Mouse (Mus musculus): Measurements from ENCODE around the gene Tbc1d22a.
"Not testable (repeated sequence)": the region's sequence is repeated elsewhere in the genome, so short reads cannot be mapped to it uniquely, and the experiment has no call there.

Tbc1d22a gene

GRCm38 (mm10) chr15:86202640-86203039 lies 11.6 kb upstream of the Tbc1d22a start:
- peak in 1 of 2 experiments; percentile 33 for DNase-seq (ENCODE audit: low spot score in 2 of 2)

GRCm38 (mm10) chr15:86203292-86203793 lies 10.9 kb upstream of the Tbc1d22a start:
- no peak for DNase-seq (ENCODE audit: low spot score in 2 of 2)

- peak; percentile 80 to 81 for DNase-seq (ENCODE audit: low spot score in 2 of 2)
Measured at GRCm38 (mm10) chr15:86203942-86204561, 10.2 kb upstream of the Tbc1d22a start.

GRCm38 (mm10) chr15:86205300-86205699 lies 9.0 kb upstream of the Tbc1d22a start:
- DNase-seq (ENCODE audit: low spot score in 2 of 2), result peak; percentile 78 to 86

- no peak for DNase-seq (ENCODE audit: low spot score in 2 of 2)
Measured at GRCm38 (mm10) chr15:86206385-86206784, 7.9 kb upstream of the Tbc1d22a start.

- DNase-seq (ENCODE audit: low spot score in 2 of 2), result not testable (repeated sequence)
Measured at GRCm38 (mm10) chr15:86212193-86212592, 2.1 kb upstream of the Tbc1d22a start.

- no peak for DNase-seq (ENCODE audit: low spot score in 2 of 2)
Measured at GRCm38 (mm10) chr15:86214549-86215201, 416 bp downstream of the Tbc1d22a start.

GRCm38 (mm10) chr15:86216641-86217040 lies 2.4 kb downstream of the Tbc1d22a start:
- not testable (repeated sequence) for DNase-seq (ENCODE audit: low spot score in 2 of 2)

- no peak for DNase-seq (ENCODE audit: low spot score in 2 of 2)
Measured at GRCm38 (mm10) chr15:86219534-86220228, 5.4 kb downstream of the Tbc1d22a start.

GRCm38 (mm10) chr15:86220229-86220630 lies 6.0 kb downstream of the Tbc1d22a start:
- DNase-seq (ENCODE audit: low spot score in 2 of 2), result no peak

GRCm38 (mm10) chr15:86220715-86221114 lies 6.5 kb downstream of the Tbc1d22a start:
- no peak for DNase-seq (ENCODE audit: low spot score in 2 of 2)

- DNase-seq (ENCODE audit: low spot score in 2 of 2), result no peak
Measured at GRCm38 (mm10) chr15:86221369-86221768, 7.1 kb downstream of the Tbc1d22a start.

GRCm38 (mm10) chr15:86221901-86222300 lies 7.6 kb downstream of the Tbc1d22a start:
- DNase-seq (ENCODE audit: low spot score in 2 of 2), result not testable (repeated sequence)

- DNase-seq (ENCODE audit: low spot score in 2 of 2), result no peak
Measured at GRCm38 (mm10) chr15:86224972-86225551, 10.8 kb downstream of the Tbc1d22a start.

- DNase-seq (ENCODE audit: low spot score in 2 of 2), result no peak
Measured at GRCm38 (mm10) chr15:86226221-86226620, 12.0 kb downstream of the Tbc1d22a start.

- no peak for DNase-seq (ENCODE audit: low spot score in 2 of 2)
Measured at GRCm38 (mm10) chr15:86226968-86227367, 12.7 kb downstream of the Tbc1d22a start.

- peak; percentile 37 to 72 for DNase-seq (ENCODE audit: low spot score in 2 of 2)
Measured at GRCm38 (mm10) chr15:86228186-86228585, 13.9 kb downstream of the Tbc1d22a start.

GRCm38 (mm10) chr15:86229088-86229487 lies 14.8 kb downstream of the Tbc1d22a start:
- no peak for DNase-seq (ENCODE audit: low spot score in 2 of 2)

- DNase-seq (ENCODE audit: low spot score in 2 of 2), result no peak
Measured at GRCm38 (mm10) chr15:86229623-86230022, 15.4 kb downstream of the Tbc1d22a start.

- no peak for DNase-seq (ENCODE audit: low spot score in 2 of 2)
Measured at GRCm38 (mm10) chr15:86231170-86231569, 16.9 kb downstream of the Tbc1d22a start.

- no peak for DNase-seq (ENCODE audit: low spot score in 2 of 2)
Measured at GRCm38 (mm10) chr15:86231831-86232512, 17.7 kb downstream of the Tbc1d22a start.

GRCm38 (mm10) chr15:86234001-86234400 lies 19.7 kb downstream of the Tbc1d22a start:
- no peak for DNase-seq (ENCODE audit: low spot score in 2 of 2)
